Mouse (Mus musculus): ENCODE data around the gene Fasl. TPM values are rescaled to one million over a fixed set of nuclear protein-coding genes. Genes with fewer than 3 reads are reported as not detected.

Gene Fasl
- polyA plus RNA-seq (2015; fragmentation: Nextera tagmentation; extraction: Ambion mirVana), result 0.16 and 0.18 TPM in 2 replicates

- no peaks in the 10 kb centered on the region for H3K36me3 ChIP-seq
- no peak within 1 kb of the TSS for H3K4me3 ChIP-seq
- H3K4me2 ChIP-seq, result no peak within 1 kb of the TSS
- no peaks in the 10 kb centered on the region for H3K4me1 ChIP-seq (replicated peaks)
- no peak within 1 kb of the TSS for H3K27ac ChIP-seq
- no peak for ATAC-seq (ENCODE audit: low FRiP score)
- no peaks in the 10 kb centered on the region for H3K27me3 ChIP-seq
- H3K9me3 ChIP-seq, result no peaks in the 10 kb centered on the region
- 88% methylated on average over 9 of the region's 9 CpGs for WGBS
- no peak within 1 kb of the TSS for H3K9ac ChIP-seq
Observed at GRCm38 (mm10) chr1:161788339-161788738, at the start of gene Fasl. Gene Fasl (minus strand): TSS chr1:161788495.

GRCm38 (mm10) chr1:161826677-161827076 lies 38.4 kb upstream of the Fasl start:
- Histone ChIP-seq H3K36me3 (peaks cover 28% of the 10 kb centered on the region), H3K4me3 (no peak overlapping the region), H3K9ac (no peak overlapping the region), H3K4me2 (no peak overlapping the region), H3K9me3 (no peaks in the 10 kb centered on the region), H3K27ac (no peak overlapping the region), H3K4me1 (replicated peaks) (no peaks in the 10 kb centered on the region), H3K27me3 (no peaks in the 10 kb centered on the region)
- ATAC-seq (ENCODE audit: low FRiP score), result no peak
- WGBS, result 95% methylated on average over 2 of the region's 2 CpGs

DNA sequence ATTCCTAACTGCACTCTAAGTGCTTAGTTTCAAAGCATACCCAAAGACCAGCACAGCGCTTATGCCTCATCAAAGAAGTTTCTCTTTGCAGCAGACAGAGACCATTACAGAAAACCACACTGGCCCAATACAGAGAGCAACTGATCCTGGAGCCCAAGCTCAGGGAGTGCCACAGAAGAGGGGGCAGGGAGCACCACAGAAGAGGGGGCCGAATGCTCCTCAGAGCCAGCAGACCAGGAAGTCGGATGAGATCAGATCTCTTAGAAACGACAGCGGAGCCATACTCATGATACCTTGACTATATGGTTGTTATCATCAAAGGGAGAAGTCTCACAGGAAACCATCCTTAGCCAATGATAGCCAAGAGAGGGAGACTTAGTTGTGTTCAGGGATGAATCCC lies 21.1 kb upstream of the Fasl start:
- no peak overlapping the region for H3K4me2 ChIP-seq
- H3K4me1 ChIP-seq (replicated peaks), result no peaks in the 10 kb centered on the region
- H3K27me3 ChIP-seq, result no peaks in the 10 kb centered on the region
- no peak for ATAC-seq (ENCODE audit: low FRiP score)
- H3K36me3 ChIP-seq, result peaks cover 4% of the 10 kb centered on the region; the same call in 1 of the 2 replicates
- no peak overlapping the region for H3K4me3 ChIP-seq
- no peaks in the 10 kb centered on the region for H3K9me3 ChIP-seq
- H3K27ac ChIP-seq, result no peak overlapping the region
- no peak overlapping the region for H3K9ac ChIP-seq
- 92% methylated on average over 5 of the region's 5 CpGs for WGBS

DNA sequence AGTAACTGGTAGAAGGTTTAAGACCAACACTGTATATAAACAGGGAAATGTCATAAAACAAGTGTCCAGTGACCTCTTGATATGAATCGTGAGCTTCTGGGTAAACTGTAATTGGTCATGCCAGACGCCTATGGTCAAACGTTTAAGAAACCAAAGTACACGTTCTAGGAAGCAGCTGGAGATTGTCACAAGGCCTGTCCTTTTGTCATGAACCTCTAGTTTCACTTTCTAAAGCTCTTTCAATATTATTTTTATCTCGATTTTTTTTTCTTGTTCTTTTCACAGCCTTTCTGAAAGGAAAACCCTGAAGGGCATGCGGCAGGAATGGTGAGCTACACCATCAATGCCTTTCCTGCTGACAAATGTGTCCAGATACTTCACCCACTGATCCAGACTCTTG lies 20.7 kb upstream of the Fasl start:
- H3K9ac ChIP-seq, result no peak overlapping the region
- no peak overlapping the region for H3K4me3 ChIP-seq
- no peaks in the 10 kb centered on the region for H3K27me3 ChIP-seq
- ATAC-seq (ENCODE audit: low FRiP score), result no peak
- no peaks in the 10 kb centered on the region for H3K4me1 ChIP-seq (replicated peaks)
- H3K9me3 ChIP-seq, result no peaks in the 10 kb centered on the region
- 82% methylated on average over 6 of the region's 6 CpGs for WGBS
- H3K36me3 ChIP-seq, result peaks cover 4% of the 10 kb centered on the region; the same call in 1 of the 2 replicates
- no peak overlapping the region for H3K27ac ChIP-seq
- H3K4me2 ChIP-seq, result no peak overlapping the region

- H3K4me2 ChIP-seq, result no peak overlapping the region
- H3K9ac ChIP-seq, result no peak overlapping the region
- WGBS, result 90% methylated on average over 8 of the region's 8 CpGs
- ATAC-seq (ENCODE audit: low FRiP score), result no peak
- no peaks in the 10 kb centered on the region for H3K9me3 ChIP-seq
- H3K36me3 ChIP-seq, result peaks cover 4% of the 10 kb centered on the region; the same call in 1 of the 2 replicates
- H3K27me3 ChIP-seq, result no peaks in the 10 kb centered on the region
- no peak overlapping the region for H3K27ac ChIP-seq
- H3K4me1 ChIP-seq (replicated peaks), result no peaks in the 10 kb centered on the region
- H3K4me3 ChIP-seq, result no peak overlapping the region
Observed at GRCm38 (mm10) chr1:161804541-161804971, 16.3 kb upstream of the Fasl start.

GRCm38 (mm10) chr1:161801321-161801720 lies 13.0 kb upstream of the Fasl start:
- no peak overlapping the region for H3K9ac ChIP-seq
- no peaks in the 10 kb centered on the region for H3K4me1 ChIP-seq (replicated peaks)
- H3K9me3 ChIP-seq, result no peaks in the 10 kb centered on the region
- H3K27me3 ChIP-seq, result no peaks in the 10 kb centered on the region
- no peak overlapping the region for H3K27ac ChIP-seq
- 87% methylated on average over 2 of the region's 2 CpGs for WGBS
- no peak overlapping the region for H3K4me3 ChIP-seq
- no peaks in the 10 kb centered on the region; the same call in 1 of the 2 replicates for H3K36me3 ChIP-seq
- no peak overlapping the region for H3K4me2 ChIP-seq
- no peak for ATAC-seq (ENCODE audit: low FRiP score)

GRCm38 (mm10) chr1:161800256-161800655 lies 12.0 kb upstream of the Fasl start:
- H3K4me2 ChIP-seq, result no peak overlapping the region
- no peaks in the 10 kb centered on the region for H3K4me1 ChIP-seq (replicated peaks)
- no peak for ATAC-seq (ENCODE audit: low FRiP score)
- no peak overlapping the region for H3K9ac ChIP-seq
- no peaks in the 10 kb centered on the region for H3K9me3 ChIP-seq
- no peaks in the 10 kb centered on the region for H3K27me3 ChIP-seq
- no peaks in the 10 kb centered on the region for H3K36me3 ChIP-seq
- no peak overlapping the region for H3K27ac ChIP-seq
- H3K4me3 ChIP-seq, result no peak overlapping the region

DNA sequence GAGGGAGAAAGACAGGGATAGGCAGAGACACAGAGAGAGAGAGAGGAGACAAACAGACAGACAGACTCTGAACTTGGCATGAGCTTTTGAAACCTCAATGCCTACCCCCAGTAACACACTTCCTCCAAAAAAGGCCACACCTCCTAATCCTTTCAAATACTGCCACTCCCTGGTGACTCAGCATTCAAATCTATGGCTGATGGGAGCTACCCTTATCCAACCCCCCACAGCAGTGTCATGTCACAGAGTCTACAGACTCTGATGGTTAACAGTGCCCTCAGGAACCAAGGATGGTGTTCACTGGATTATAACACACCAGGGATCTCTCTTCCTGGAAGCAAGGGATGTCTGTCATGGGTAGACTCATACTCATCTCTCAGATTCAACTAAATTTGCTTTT lies 11.5 kb upstream of the Fasl start:
- Histone ChIP-seq H3K9me3 (no peaks in the 10 kb centered on the region), H3K27ac (no peak overlapping the region), H3K36me3 (no peaks in the 10 kb centered on the region), H3K4me2 (no peak overlapping the region), H3K27me3 (no peaks in the 10 kb centered on the region), H3K9ac (no peak overlapping the region), H3K4me3 (no peak overlapping the region), H3K4me1 (replicated peaks) (no peaks in the 10 kb centered on the region)
- ATAC-seq (ENCODE audit: low FRiP score), result no peak

DNA sequence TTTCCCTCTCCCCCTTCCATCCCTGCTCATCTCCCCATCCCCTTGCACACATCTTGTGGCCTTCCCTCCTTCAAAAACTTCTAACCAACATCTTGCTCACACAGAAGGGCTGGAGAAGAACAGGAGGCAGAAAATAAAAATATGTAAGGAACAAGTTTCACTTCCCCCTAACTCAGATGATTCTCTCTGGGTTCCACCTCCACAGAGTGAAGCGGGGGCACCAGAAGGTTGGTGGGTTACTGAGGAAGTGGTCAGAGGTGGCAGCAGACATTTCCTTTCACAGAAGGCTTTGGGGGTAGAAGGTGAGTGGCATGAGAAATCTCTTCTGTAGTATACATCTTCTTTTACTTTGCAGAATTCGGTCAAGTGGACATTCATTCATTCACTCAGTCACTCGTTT lies 10.6 kb upstream of the Fasl start:
- H3K4me2 ChIP-seq, result no peak overlapping the region
- no peaks in the 10 kb centered on the region for H3K4me1 ChIP-seq (replicated peaks)
- ATAC-seq (ENCODE audit: low FRiP score), result no peak
- no peaks in the 10 kb centered on the region for H3K27me3 ChIP-seq
- H3K27ac ChIP-seq, result no peak overlapping the region
- WGBS, result 94% methylated on average over 3 of the region's 3 CpGs
- H3K4me3 ChIP-seq, result no peak overlapping the region
- no peaks in the 10 kb centered on the region for H3K9me3 ChIP-seq
- H3K9ac ChIP-seq, result no peak overlapping the region
- H3K36me3 ChIP-seq, result no peaks in the 10 kb centered on the region

- Histone ChIP-seq H3K4me3 (no peak overlapping the region), H3K4me1 (replicated peaks) (no peaks in the 10 kb centered on the region), H3K9ac (no peak overlapping the region), H3K36me3 (no peaks in the 10 kb centered on the region), H3K9me3 (no peaks in the 10 kb centered on the region), H3K27ac (no peak overlapping the region), H3K4me2 (no peak overlapping the region), H3K27me3 (no peaks in the 10 kb centered on the region)
- no peak for ATAC-seq (ENCODE audit: low FRiP score)
- WGBS, result 83% methylated on average over 10 of the region's 10 CpGs
Observed at GRCm38 (mm10) chr1:161794447-161795211, 6.3 kb upstream of the Fasl start.

GRCm38 (mm10) chr1:161793321-161793720 lies 5.0 kb upstream of the Fasl start:
- 88% methylated on average over 3 of the region's 3 CpGs for WGBS
- no peaks in the 10 kb centered on the region for H3K36me3 ChIP-seq

DNA sequence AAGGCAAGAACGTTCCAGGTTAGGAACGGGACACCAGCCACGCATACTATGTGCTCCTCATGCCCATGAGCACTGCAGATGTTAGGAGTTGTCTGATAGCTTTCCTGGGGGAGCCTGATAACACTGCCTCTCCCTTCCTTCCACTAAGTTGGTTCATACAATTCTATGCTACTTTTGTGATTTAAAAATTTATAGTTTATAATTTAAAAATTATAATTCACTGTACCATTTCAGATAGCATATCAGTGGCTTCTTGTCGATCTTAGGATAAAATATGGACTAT lies 4.3 kb upstream of the Fasl start:
- Histone ChIP-seq H3K27ac (no peak overlapping the region), H3K4me2 (no peak overlapping the region), H3K9me3 (no peaks in the 10 kb centered on the region), H3K36me3 (no peaks in the 10 kb centered on the region), H3K9ac (no peak overlapping the region), H3K27me3 (no peaks in the 10 kb centered on the region), H3K4me3 (no peak overlapping the region), H3K4me1 (replicated peaks) (no peaks in the 10 kb centered on the region)
- ATAC-seq (ENCODE audit: low FRiP score), result no peak
- WGBS, result 97% methylated on average over 4 of the region's 4 CpGs

More at GRCm38 (mm10) chr1:161793321-161793720, 5.0 kb upstream of the Fasl start:
- Histone ChIP-seq H3K4me2 (no peak overlapping the region), H3K9ac (no peak overlapping the region), H3K27ac (no peak overlapping the region), H3K4me3 (no peak overlapping the region), H3K27me3 (no peaks in the 10 kb centered on the region), H3K9me3 (no peaks in the 10 kb centered on the region), H3K4me1 (replicated peaks) (no peaks in the 10 kb centered on the region)
- no peak for ATAC-seq (ENCODE audit: low FRiP score)

DNA sequence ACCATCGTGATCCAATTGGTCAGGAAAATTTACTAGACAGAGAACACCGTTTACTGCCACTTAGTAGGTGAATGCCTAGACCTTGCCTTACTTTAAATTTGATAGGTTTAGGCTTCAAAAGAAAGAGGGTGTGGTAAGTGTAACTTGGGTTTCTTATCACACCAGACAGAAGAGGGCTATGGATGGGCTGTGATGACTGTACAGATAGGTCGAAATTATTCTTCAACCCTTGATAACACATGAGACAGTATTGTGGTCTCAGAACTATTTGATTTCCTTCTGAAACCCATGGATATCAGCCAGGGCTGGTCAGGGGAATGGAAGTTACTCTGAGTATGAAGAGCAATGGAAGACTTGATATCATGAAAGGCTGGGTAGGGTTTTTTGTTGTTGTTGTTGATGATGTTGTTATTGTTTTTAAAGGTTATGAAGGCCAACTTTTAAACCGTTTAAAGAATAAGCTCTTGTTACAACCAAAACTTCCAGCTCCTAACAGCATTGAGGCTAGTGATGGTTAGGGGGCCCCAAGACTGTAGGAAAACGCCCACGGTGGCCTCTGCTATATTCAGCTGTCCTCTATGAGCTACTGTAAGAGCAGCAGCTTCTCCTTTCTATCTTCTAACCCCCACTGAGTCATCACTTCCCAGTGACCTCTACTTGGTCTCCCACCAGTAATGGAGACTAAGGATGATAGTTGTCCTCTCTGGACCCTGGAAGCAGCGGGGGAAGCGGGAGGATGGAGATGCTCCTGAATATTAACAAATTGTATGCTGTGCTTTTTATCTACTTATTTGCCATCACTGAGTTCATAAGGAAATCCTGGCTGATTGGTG lies 3.8 kb upstream of the Fasl start:
- Histone ChIP-seq H3K4me3 (no peak overlapping the region), H3K9me3 (no peaks in the 10 kb centered on the region), H3K4me2 (no peak overlapping the region), H3K27ac (no peak overlapping the region), H3K36me3 (no peaks in the 10 kb centered on the region), H3K4me1 (replicated peaks) (no peaks in the 10 kb centered on the region), H3K9ac (no peak overlapping the region), H3K27me3 (no peaks in the 10 kb centered on the region)
- ATAC-seq (ENCODE audit: low FRiP score), result no peak
- 88% methylated on average over 8 of the region's 8 CpGs for WGBS

Data from hindbrain, embryonic 13.5 days (tissue).